Comparison of ENCODE assay signal across 26 mouse cellular contexts in genomic region chr10:50762069-50762468, GRCm38 (mm10).
DNase-seq lines count a peak whose midpoint lies in the region; ATAC-seq and TF ChIP-seq lines count a peak whose summit lies in the region.
"Had no signal": no experiment of that assay in that cellular context is flagged by ENCODE, and none has a peak within 500 bp of the region (broad histone marks: within the 10 kb centered on the region; RNA-seq: fewer than 3 reads in every experiment).

No protein-coding gene starts in this region.

- no peak for TF ChIP-seq RAD21 in MEL (IDR thresholded peaks at IDR 0.05; ENCODE audit: low read depth, low read length)

- no peaks in the 10 kb centered on the region for H3K27me3 ChIP-seq in MEL (ENCODE audit: control insufficient read depth in 1 of 2, insufficient read depth in 2 of 2, low read length in 2 of 2)
- H3K27me3 ChIP-seq in forebrain, embryonic 11.5 days (ENCODE audit: control insufficient read depth, insufficient read depth, low read length) = no peaks in the 10 kb centered on the region
- H3K27me3 ChIP-seq: CH12.LX; embryonic facial prominence, embryonic 13.5 days; embryonic facial prominence, embryonic 15.5 days; forebrain, embryonic 15.5 days had no signal

- TF ChIP-seq EP300 in MEL (IDR thresholded peaks at IDR 0.05; ENCODE audit: low read depth in 1 of 2, low read length in 2 of 2) = peak in 1 of 2 experiments; percentile 39; a peak in 1 of 4 replicates

- peaks cover 2 to 8% of the 10 kb centered on the region in 2 experiments; a peak in 2 of 4 replicates for H3K4me1 ChIP-seq in MEL (ENCODE audit: control insufficient read depth in 1 of 2, insufficient read depth in 2 of 2, low read length in 2 of 2)
- 0 out of 2 replicates have a peak, but pooled peaks cover 1% of the 10 kb centered on the region for H3K4me1 ChIP-seq in forebrain, embryonic 11.5 days (replicated peaks; ENCODE audit: control insufficient read depth, insufficient read depth, low read length)
- H3K4me1 ChIP-seq: embryonic facial prominence, embryonic 13.5 days; embryonic facial prominence, embryonic 15.5 days had no signal

- no peak for TF ChIP-seq CTCF in MEL (IDR thresholded peaks at IDR 0.05 in 2 of 3, conservative IDR thresholded peaks at IDR 0.05 in 1 of 3; ENCODE audit: control insufficient read depth in 1 of 3, insufficient read depth in 1 of 3, low read depth in 2 of 3, low read length in 3 of 3, poor library complexity in 1 of 3, severe bottlenecking in 1 of 3)

- H3K9me3 ChIP-seq in MEL (replicated peaks; ENCODE audit: insufficient read depth, low read length) = no peaks in the 10 kb centered on the region
- H3K9me3 ChIP-seq in forebrain, embryonic 11.5 days (ENCODE audit: control insufficient read depth, low read length) = no peaks in the 10 kb centered on the region
- H3K9me3 ChIP-seq: embryonic facial prominence, embryonic 13.5 days; embryonic facial prominence, embryonic 15.5 days; forebrain, embryonic 10.5 days; forebrain, embryonic 13.5 days; forebrain, embryonic 15.5 days; G1E had no signal

- 78% methylated on average over 2 of the region's 2 CpGs for WGBS in forebrain, embryonic 11.5 days

- no peak for TF ChIP-seq POLR2A in MEL (IDR thresholded peaks at IDR 0.05; ENCODE audit: control insufficient read depth in 1 of 2, insufficient read depth in 1 of 2, low read depth in 1 of 2, low read length in 2 of 2, poor library complexity in 1 of 2)

- H3K36me3 ChIP-seq in MEL (ENCODE audit: control insufficient read depth in 1 of 2, insufficient read depth in 2 of 2, low read length in 2 of 2) = peaks cover 0 to 13% of the 10 kb centered on the region in 2 experiments; a peak in 2 of 4 replicates
- H3K36me3 ChIP-seq in forebrain, embryonic 11.5 days (ENCODE audit: control insufficient read depth, insufficient read depth, low read length) = no peaks in the 10 kb centered on the region
- H3K36me3 ChIP-seq: embryonic facial prominence, embryonic 15.5 days; forebrain, embryonic 10.5 days; forebrain, embryonic 15.5 days had no signal

- peak; percentile 45; the same call in 1 of the 2 replicates for ATAC-seq in megakaryocyte progenitor cell, adult 5-6 weeks (replicated peaks; ENCODE audit: poor library complexity)
- no peak for ATAC-seq in forebrain, embryonic 11.5 days (replicated peaks; ENCODE audit: low FRiP score)
- ATAC-seq: CD4-positive, CD25-positive, alpha-beta regulatory T cell, adult 4 months; forebrain, embryonic 13.5 days; forebrain, embryonic 15.5 days; forebrain, postnatal 0 days had no signal

- no peak overlapping the region for H3K4me2 ChIP-seq in forebrain, embryonic 11.5 days (ENCODE audit: low read depth, low read length, severe bottlenecking)
- H3K4me2 ChIP-seq: embryonic facial prominence, embryonic 13.5 days; embryonic facial prominence, embryonic 15.5 days; forebrain, embryonic 13.5 days; forebrain, embryonic 15.5 days had no signal

- H3K27ac ChIP-seq in MEL (ENCODE audit: control insufficient read depth, low read depth, low read length) = no peak overlapping the region
- H3K27ac ChIP-seq in forebrain, embryonic 11.5 days (ENCODE audit: low read depth, low read length) = no peak overlapping the region
- H3K27ac ChIP-seq: embryonic facial prominence, embryonic 13.5 days; embryonic facial prominence, embryonic 15.5 days; forebrain, embryonic 10.5 days; forebrain, embryonic 13.5 days; forebrain, embryonic 15.5 days had no signal

- H3K9ac ChIP-seq in MEL (ENCODE audit: control insufficient read depth, low read depth, low read length, poor library complexity, severe bottlenecking) = peak overlapping the region; percentile 8; the same call in 1 of the 2 replicates
- H3K9ac ChIP-seq in forebrain, embryonic 11.5 days (ENCODE audit: low read length) = no peak overlapping the region
- H3K9ac ChIP-seq: embryonic facial prominence, embryonic 13.5 days; embryonic facial prominence, embryonic 15.5 days; forebrain, embryonic 13.5 days; forebrain, embryonic 15.5 days; forebrain, postnatal 0 days had no signal

- peak overlapping the region in 1 of 2 experiments; percentile 78; a peak in 2 of 4 replicates for H3K4me3 ChIP-seq in MEL (ENCODE audit: control insufficient read depth in 1 of 2, insufficient read depth in 1 of 2, low read depth in 2 of 2, low read length in 2 of 2)
- no peak overlapping the region for H3K4me3 ChIP-seq in forebrain, embryonic 11.5 days (ENCODE audit: low read depth, low read length)
- H3K4me3 ChIP-seq: embryonic facial prominence, embryonic 13.5 days; embryonic facial prominence, embryonic 15.5 days; erythroblast, embryonic 14.5 days; forebrain, embryonic 10.5 days; forebrain, embryonic 13.5 days; forebrain, embryonic 15.5 days had no signal

- H3K79me2 ChIP-seq in MEL (ENCODE audit: control insufficient read depth, insufficient read depth, low read length, poor library complexity) = no peaks in the 10 kb centered on the region

- peak; percentile 48 for DNase-seq in MEL (ENCODE audit: low read depth, low spot score)
- DNase-seq in embryo, embryonic 10 days (ENCODE audit: low spot score) = no peak
- DNase-seq in embryo, embryonic 10.5 days (ENCODE audit: low spot score) = no peak
- no peak for DNase-seq in forebrain, embryonic 11.5 days (ENCODE audit: low spot score)
- DNase-seq: adrenal gland, adult 2 months; adrenal gland, postnatal 10 days; adrenal gland, postnatal 25 days; B cell, adult 2 months; cerebellum, adult 11 months; cerebellum, adult 18-20 months; cerebellum, adult 8-10 months; cerebellum, adult 9-11 months; cerebellum, postnatal 14 days; cerebellum, postnatal 36 days; embryo, embryonic 11 days; forebrain, postnatal 0 days had no signal

TF ChIP-seq in MEL, 35 proteins besides CTCF, POLR2A, EP300 and RAD21:
- TF ChIP-seq SIN3A (IDR thresholded peaks at IDR 0.05; ENCODE audit: low read length) (0 out of 2 replicates have a peak, but pooled peaks have one; percentile 12), POLR2AphosphoS5 (IDR thresholded peaks at IDR 0.05; ENCODE audit: borderline replicate concordance, low read depth, low read length) (no peak), POLR2AphosphoS2 (IDR thresholded peaks at IDR 0.05; ENCODE audit: low read length) (no peak), TCF12 (IDR thresholded peaks at IDR 0.05; ENCODE audit: low read depth, low read length) (peak; percentile 27; the same call in 1 of the 2 replicates), BHLHE40 (IDR thresholded peaks at IDR 0.05; ENCODE audit: borderline replicate concordance, low read depth, low read length) (peak; percentile 80; the same call in 1 of the 2 replicates), NELFE (IDR thresholded peaks at IDR 0.05; ENCODE audit: low read depth, low read length) (no peak), TAL1 (IDR thresholded peaks at IDR 0.05; ENCODE audit: low read length) (peak; percentile 61), ZMIZ1 (IDR thresholded peaks at IDR 0.05; ENCODE audit: low read depth, low read length) (no peak), ETS1 (IDR thresholded peaks at IDR 0.05; ENCODE audit: low read depth, low read length) (peak; percentile 58), CHD2 (IDR thresholded peaks at IDR 0.05; ENCODE audit: low read length) (no peak), TBP (IDR thresholded peaks at IDR 0.05; ENCODE audit: low read depth, low read length) (no peak), ELF1 (IDR thresholded peaks at IDR 0.05; ENCODE audit: low read depth, low read length) (no peak), SMC3 (IDR thresholded peaks at IDR 0.05; ENCODE audit: low read depth, low read length) (no peak), E2F4 (IDR thresholded peaks at IDR 0.05; ENCODE audit: borderline replicate concordance, low read depth, low read length) (no peak), GABPA (IDR thresholded peaks at IDR 0.05; ENCODE audit: low read depth, low read length) (no peak), USF2 (IDR thresholded peaks at IDR 0.05; ENCODE audit: borderline replicate concordance in 1 of 2, insufficient read depth in 1 of 2, low read depth in 1 of 2, low read length in 2 of 2) (no peak)
